Mouse (Mus musculus) midbrain, postnatal 0 days (tissue): Measurements from ENCODE around the gene Gm5129. TPM values are rescaled to one million over a fixed set of nuclear protein-coding genes. Genes with fewer than 3 reads are reported as not detected.
A peak's percentile ranks its signal among the peaks of the same experiment; 100 is the strongest.

Experiments
- ATAC-seq: fragments of 200-750 bp; cut with Nextera tagmentation; 2 replicates; pipeline ENCODE4 v1.8.0; 2017; ENCODE audit warnings: moderate number of reproducible peaks, mild to moderate bottlenecking, moderate TSS enrichment, moderate library complexity; ENCODE audit not compliant: low FRiP score
- DNase-seq: peaks from one replicate; pipeline ENCODE4 v3.0.0-alpha.2; 2015; ENCODE audit warnings: low spot score
- H3K27ac ChIP-seq: fragments of 300-500 bp; sonication (generic); 2 replicates; pipeline ENCODE4 v1.5.1; 2014; ENCODE audit warnings: low read depth, mild to moderate bottlenecking, low read length, mixed read lengths
- H3K27me3 ChIP-seq: fragments of 300-500 bp; sonication (generic); 2 replicates; pipeline ENCODE4 v1.6.1; 2014; ENCODE audit warnings: low read length, control low read depth, mixed read lengths; ENCODE audit not compliant: insufficient read depth
- H3K36me3 ChIP-seq: fragments of 300-500 bp; sonication (generic); 2 replicates; pipeline ENCODE4 v1.6.1; 2014; ENCODE audit warnings: low read length, control low read depth, mixed read lengths; ENCODE audit not compliant: insufficient read depth
- H3K4me1 ChIP-seq: fragments of 300-500 bp; sonication (generic); 2 replicates; pipeline ENCODE4 v1.6.1; 2014; ENCODE audit warnings: mild to moderate bottlenecking, control low read depth, antibody characterized with exemption, low read length, mixed read lengths; ENCODE audit not compliant: insufficient read depth
- H3K4me2 ChIP-seq: fragments of 300-500 bp; sonication (generic); 2 replicates; pipeline ENCODE4 v1.6.1; 2014; ENCODE audit warnings: low read depth, mild to moderate bottlenecking, low read length, mixed read lengths; ENCODE audit not compliant: poor library complexity, severe bottlenecking
- H3K4me3 ChIP-seq: fragments of 300-500 bp; sonication (generic); 2 replicates; pipeline ENCODE4 v1.5.1; 2014; ENCODE audit warnings: low read depth, mild to moderate bottlenecking, low read length, moderate library complexity
- H3K9ac ChIP-seq: fragments of 300-500 bp; sonication (generic); replicated peaks from 2 replicates; pipeline ENCODE4 v1.6.1; 2014; ENCODE audit warnings: mild to moderate bottlenecking, low read length, moderate library complexity, mixed read lengths; ENCODE audit not compliant: poor library complexity, severe bottlenecking
- H3K9me3 ChIP-seq: fragments of 300-500 bp; sonication (generic); 2 replicates; pipeline ENCODE4 v1.6.1; 2016; ENCODE audit warnings: low read length, control low read depth
- CTCF ChIP-seq: IDR thresholded peaks from 2 replicates; pipeline ENCODE4 v1.5.1; 2016; ENCODE audit warnings: antibody characterized with exemption, mild to moderate bottlenecking
- WGBS: fragments of 180-500 bp; shearing (Covaris S2); extraction: QIAGEN DNeasy Blood & Tissue Kit; methylation state at CpG from one replicate; pipeline ENCODE4 v1.1.7; 2014; 5-methylcytosine and 5-hydroxymethylcytosine counted together
- polyA plus RNA-seq: library from polyadenylated mRNA; unstranded; fragments of >200 nt; fragmentation: Nextera tagmentation; extraction: Ambion mirVana; gene quantifications from 2 replicates; pipeline ENCODE4 v1.2.1, GENCODE M21; 2015
- total RNA-seq: library from RNA; depleted of rRNA; stranded (reverse); fragments of >200 nt; gene quantifications from 2 replicates; pipeline ENCODE4 v1.2.3, GENCODE M21; 2014; rRNA removed

Gm5129 gene
- total and polyA plus RNA-seq, 2 experiments from 2014 or later: not detected

GRCm38 (mm10) chr5:29688352-29688751 is 47.4 kb downstream of the Gm5129 start:
- Histone ChIP-seq H3K27me3 (no peaks in the 10 kb centered on the region), H3K36me3 (no peaks in the 10 kb centered on the region), H3K9me3 (no peaks in the 10 kb centered on the region), H3K4me3 (no peak overlapping the region), H3K9ac (no peak overlapping the region), H3K27ac (no peak overlapping the region), H3K4me1 (no peaks in the 10 kb centered on the region), H3K4me2 (no peak overlapping the region)
- DNase-seq (no peak), ATAC-seq (no peak)
- 65% methylated on average over 7 of the region's 7 CpGs for WGBS
- no peak for TF ChIP-seq CTCF

GRCm38 (mm10) chr5:29687671-29688070 is 48.1 kb downstream of the Gm5129 start:
- H3K27ac ChIP-seq: no peak overlapping the region
- ATAC-seq: no peak
- DNase-seq: peak; percentile 57
- 49% methylated on average over 3 of the region's 3 CpGs for WGBS
- no peaks in the 10 kb centered on the region for H3K9me3 ChIP-seq
- H3K4me1 ChIP-seq: no peaks in the 10 kb centered on the region
- H3K36me3 ChIP-seq: no peaks in the 10 kb centered on the region
- no peaks in the 10 kb centered on the region for H3K27me3 ChIP-seq
- H3K4me3 ChIP-seq: no peak overlapping the region
- H3K9ac ChIP-seq: no peak overlapping the region
- peak; percentile 78 for TF ChIP-seq CTCF
- H3K4me2 ChIP-seq: no peak overlapping the region

Other genes with a start within 250 kb of the Gm5129 start
- gene Ube3c, start 166.7 kb downstream of the Gm5129 start, total RNA-seq: 76.3 and 89.4 TPM in 2 replicates
- gene Ube3c, start 166.7 kb downstream of the Gm5129 start, polyA plus RNA-seq: 32.6 and 38.0 TPM in 2 replicates
- gene Dnajb6, start 248 bp downstream of the Gm5129 start, total RNA-seq: 183 and 253 TPM in 2 replicates
- 347 and 362 TPM in 2 replicates for gene Dnajb6, start 248 bp downstream of the Gm5129 start, polyA plus RNA-seq